Mouse (Mus musculus): ENCODE measurements around the gene Gm28305.

The Gm28305 gene

DNA sequence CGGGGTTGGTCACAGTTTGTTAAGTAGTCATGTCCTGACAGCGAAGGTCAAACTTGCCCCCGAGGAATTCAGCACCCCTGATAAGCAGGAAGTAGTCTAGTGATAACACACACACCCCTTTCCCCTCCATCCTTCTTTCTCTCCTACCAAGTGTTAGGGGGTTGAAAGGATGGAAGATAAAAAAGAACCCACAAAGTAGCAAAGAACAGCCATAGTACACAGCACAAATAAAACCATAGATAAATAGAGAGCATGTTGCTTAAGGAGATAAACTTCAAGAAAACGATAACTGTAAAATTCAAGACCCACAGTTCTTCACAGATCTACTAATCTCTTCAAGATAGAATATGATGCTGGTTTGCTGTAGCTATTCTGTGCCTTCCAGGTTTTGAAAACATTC is 29.8 kb downstream of the Gm28305 start:
- no peak for DNase-seq (ENCODE audit: low spot score)

- DNase-seq (ENCODE audit: low spot score), result no peak
Measured at GRCm38 (mm10) chr9:104070863-104071604, 30.6 kb downstream of the Gm28305 start.

DNA sequence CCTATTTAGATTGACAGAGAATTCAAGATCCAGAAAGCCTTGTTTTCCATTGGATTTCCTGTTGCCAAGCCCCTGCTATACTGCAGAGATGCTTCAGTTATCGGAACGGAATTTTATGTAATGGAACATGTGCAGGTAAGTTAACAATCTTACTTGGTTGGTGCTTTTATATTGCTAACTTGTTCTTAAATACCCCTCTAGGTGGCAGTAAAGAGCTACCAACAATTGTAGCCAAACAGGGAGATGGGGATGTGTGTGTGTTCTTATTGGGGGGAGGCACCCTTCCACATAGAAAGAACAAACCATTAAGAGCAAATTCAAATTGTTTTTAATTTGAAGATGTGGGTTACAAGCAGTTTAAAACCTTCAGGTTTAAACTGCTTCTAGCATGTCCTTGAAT is 35.3 kb downstream of the Gm28305 start:
- DNase-seq (ENCODE audit: low spot score), result no peak

- no peak for DNase-seq (ENCODE audit: low spot score)
Measured at GRCm38 (mm10) chr9:104078780-104079179, 38.3 kb downstream of the Gm28305 start.

GRCm38 (mm10) chr9:104079379-104079778 is 38.9 kb downstream of the Gm28305 start:
- DNase-seq (ENCODE audit: low spot score), result no peak

- no peak for DNase-seq (ENCODE audit: low spot score)
Measured at GRCm38 (mm10) chr9:104080038-104080437, 39.6 kb downstream of the Gm28305 start.

- no peak for DNase-seq (ENCODE audit: low spot score)
Measured at GRCm38 (mm10) chr9:104085730-104086429, 45.4 kb downstream of the Gm28305 start.

- no peak for DNase-seq (ENCODE audit: low spot score)
Measured at GRCm38 (mm10) chr9:104088555-104088954, 48.1 kb downstream of the Gm28305 start.

- no peak for DNase-seq (ENCODE audit: low spot score)
Measured at GRCm38 (mm10) chr9:104092945-104093344, 52.5 kb downstream of the Gm28305 start.

- DNase-seq (ENCODE audit: low spot score), result no peak
Measured at GRCm38 (mm10) chr9:104098256-104098655, 57.8 kb downstream of the Gm28305 start.

DNA sequence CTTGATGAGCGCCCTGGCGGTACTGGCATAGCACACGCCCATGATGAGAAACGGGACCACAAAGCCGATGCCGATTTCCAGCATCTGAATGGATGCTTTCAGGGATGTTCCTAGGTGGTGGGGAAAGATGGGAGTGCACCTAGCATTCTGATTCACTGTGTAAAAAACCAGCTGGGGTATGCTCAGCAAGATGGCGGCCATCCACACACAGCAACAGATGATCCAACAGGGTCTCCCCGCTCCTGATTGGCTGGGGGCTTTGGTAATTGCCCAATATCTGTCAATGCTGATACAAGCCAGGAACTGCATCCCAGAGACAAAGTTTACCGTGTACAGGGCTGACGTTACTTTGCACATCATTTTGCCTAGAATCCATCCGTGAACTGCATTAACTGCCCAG is 58.6 kb downstream of the Gm28305 start:
- no peak for DNase-seq (ENCODE audit: low spot score)

DNA sequence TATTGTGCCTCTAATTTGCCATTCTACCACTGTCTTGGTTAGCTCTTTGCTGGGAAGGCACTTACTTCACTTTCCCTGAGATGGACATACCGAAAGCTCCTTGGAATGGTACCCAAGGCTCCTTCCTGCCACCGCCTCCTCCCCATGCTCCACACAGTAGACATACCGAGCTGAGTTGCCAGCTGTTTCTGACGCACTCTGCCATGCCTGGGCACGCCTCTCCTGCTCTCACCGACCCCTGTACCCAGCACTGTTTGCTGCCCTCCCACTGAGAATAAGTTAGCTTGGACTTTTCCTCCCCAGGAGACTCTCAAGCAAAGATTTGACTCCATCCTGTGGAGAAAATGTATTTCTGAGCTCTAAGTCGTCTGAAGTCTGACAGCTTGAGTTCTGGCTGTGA is 60.4 kb downstream of the Gm28305 start:
- no peak for DNase-seq (ENCODE audit: low spot score)

GRCm38 (mm10) chr9:104101458-104101857 is 61.0 kb downstream of the Gm28305 start:
- no peak for DNase-seq (ENCODE audit: low spot score)

GRCm38 (mm10) chr9:104102301-104102700 is 61.8 kb downstream of the Gm28305 start:
- no peak for DNase-seq (ENCODE audit: low spot score)

DNA sequence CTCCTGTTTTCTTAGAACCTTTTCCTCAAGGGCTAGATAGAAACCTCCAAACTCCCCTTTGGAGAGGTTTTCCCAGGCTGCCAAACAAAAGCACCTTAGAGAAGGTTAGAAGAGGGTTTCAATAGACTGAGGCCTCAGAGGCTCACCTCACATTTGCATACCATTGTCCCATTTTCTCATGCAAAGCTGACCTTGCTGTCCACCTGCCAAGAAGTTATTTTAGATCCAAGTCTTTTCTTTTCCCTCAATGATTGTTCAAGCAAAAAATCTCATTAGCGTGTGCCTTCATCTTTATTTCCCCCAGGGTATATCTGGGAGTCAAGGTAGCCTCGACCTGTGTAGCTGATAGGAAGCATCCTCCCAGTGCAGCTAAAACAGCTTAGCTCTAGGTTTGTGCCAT is 62.4 kb downstream of the Gm28305 start:
- DNase-seq (ENCODE audit: low spot score), result no peak

DNA sequence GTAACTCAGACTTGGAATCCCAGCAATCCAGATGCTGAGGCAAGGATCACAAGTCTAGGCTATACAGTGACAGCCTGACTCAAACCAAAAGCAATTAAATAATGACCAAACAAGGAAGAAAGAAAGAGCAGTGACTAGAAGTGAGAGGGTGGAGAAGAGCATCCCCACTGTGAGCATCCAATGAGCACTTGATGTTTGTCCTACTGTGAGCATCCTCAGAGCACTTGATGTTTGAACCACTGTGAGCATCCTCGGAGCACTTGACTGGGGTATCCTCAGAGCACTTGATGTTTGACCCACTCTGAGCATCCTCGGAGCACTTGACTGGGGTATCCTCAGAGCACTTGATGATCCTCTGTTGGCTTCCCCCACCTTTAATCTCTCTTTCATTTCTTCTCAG is 64.5 kb downstream of the Gm28305 start:
- DNase-seq (ENCODE audit: low spot score), result no peak

- no peak for DNase-seq (ENCODE audit: low spot score)
Measured at GRCm38 (mm10) chr9:104106930-104107329, 66.5 kb downstream of the Gm28305 start.

- no peak for DNase-seq (ENCODE audit: low spot score)
Measured at GRCm38 (mm10) chr9:104107482-104107881, 67.0 kb downstream of the Gm28305 start.

GRCm38 (mm10) chr9:104108571-104109143 is 68.2 kb downstream of the Gm28305 start:
- no peak for DNase-seq (ENCODE audit: low spot score)

DNA sequence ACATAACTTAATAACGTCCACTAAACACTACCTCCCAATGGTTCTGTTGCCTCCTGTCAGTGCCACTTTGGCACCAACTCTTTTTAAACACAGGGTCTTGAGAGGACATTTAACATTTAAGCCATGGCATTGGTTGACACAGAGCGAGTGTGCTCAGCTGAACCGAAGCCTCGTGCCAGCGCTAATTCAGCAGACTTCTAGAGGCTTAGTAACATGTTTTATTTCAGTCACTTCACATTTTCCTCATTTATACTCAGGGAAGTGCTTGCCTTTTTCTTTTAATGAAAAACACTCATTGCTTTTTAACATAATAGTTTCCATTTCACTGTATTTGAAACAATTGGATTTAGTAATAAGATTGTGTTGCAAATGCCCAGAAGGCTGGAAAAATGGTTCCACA is 68.7 kb downstream of the Gm28305 start:
- DNase-seq (ENCODE audit: low spot score), result no peak

- no peak for DNase-seq (ENCODE audit: low spot score)
Measured at GRCm38 (mm10) chr9:104123101-104123500, 82.6 kb downstream of the Gm28305 start.

- no peak for DNase-seq (ENCODE audit: low spot score)
Measured at GRCm38 (mm10) chr9:104123622-104124021, 83.2 kb downstream of the Gm28305 start.

Measured in ovary, postnatal 10 days (tissue).